Mouse (Mus musculus) thymus, postnatal 25 days (tissue): ENCODE data around the gene Serpinb3b.
"Not testable (repeated sequence)": the region's sequence is repeated elsewhere in the genome, so short reads cannot be mapped to it uniquely, and the experiment has no call there.

ENCODE experiments used
- DNase-seq: peaks from one replicate; pipeline ENCODE4 v3.0.0; 2022

Serpinb3b gene

DNA sequence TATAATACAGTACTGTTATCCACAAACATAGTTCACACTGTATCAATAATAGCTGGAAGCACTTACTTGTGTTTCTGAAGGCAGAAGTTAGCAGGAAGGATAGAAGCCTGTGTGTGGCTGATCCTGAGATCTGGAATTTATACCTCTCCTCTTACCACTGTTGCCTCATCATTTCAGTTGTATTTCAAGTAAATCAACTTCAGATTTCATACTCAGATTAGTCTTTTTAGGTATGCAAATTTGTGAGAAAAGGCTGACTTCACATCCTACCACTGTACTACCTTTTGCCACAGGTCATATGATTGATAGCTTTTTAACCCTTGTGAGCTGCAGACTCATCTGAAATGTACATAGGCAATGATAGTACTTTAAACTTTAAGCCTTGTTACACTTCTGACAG, at the start of gene Serpinb3b, which contains the start of gene Serpinb3c:
Serpinb3b (minus strand) TSS at position 101 of the 400 bp plus-strand sequence.
Serpinb3c (minus strand) TSS at position 111 of the 400 bp plus-strand sequence.
- DNase-seq, result not testable (repeated sequence)

DNA sequence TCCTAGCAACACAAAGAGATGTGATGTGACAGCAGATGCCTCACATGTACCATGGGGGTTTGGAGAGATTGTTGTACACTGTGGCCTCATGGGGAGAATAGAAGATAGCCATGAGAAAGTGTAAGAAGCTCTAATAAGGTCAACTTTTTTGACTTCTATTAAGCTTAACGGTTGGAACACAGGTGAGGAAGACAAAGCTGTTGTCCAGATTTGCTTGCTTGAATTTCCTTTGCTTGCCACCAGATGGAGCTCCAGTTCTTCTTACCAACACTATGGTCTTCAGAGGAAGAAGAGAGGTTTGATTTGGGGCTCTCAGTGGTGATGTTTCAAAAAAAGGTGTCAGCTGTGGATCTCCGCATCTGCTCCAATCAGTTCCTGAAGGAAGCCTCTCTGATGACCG, 35.0 kb downstream of the Serpinb3b start:
- not testable (repeated sequence) for DNase-seq

GRCm38 (mm10) chr1:107217276-107217675, 60.9 kb downstream of the Serpinb3b start:
- not testable (repeated sequence) for DNase-seq

DNA sequence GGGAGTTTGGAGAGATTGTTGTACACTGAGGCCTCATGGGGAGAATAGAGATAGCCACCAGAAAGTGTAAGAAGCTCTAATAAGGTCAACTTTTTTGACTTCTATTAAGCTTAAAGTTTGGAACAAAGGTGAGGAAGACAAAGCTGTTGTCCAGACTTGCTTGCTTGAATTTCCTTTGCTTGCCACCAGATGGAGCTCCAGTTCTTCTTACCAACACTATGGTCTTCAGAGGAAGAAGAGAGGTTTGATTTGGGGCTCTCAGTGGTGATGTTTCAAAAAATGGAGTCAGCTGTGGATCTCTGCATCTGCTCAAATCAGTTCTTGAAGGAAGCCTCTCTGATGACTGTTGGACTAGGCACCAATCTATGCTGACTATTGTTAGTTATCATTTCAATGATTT, 150.7 kb downstream of the Serpinb3b start:
- not testable (repeated sequence) for DNase-seq
